ENCODE assay signal across 8 mouse cellular contexts in the genomic region with DNA sequence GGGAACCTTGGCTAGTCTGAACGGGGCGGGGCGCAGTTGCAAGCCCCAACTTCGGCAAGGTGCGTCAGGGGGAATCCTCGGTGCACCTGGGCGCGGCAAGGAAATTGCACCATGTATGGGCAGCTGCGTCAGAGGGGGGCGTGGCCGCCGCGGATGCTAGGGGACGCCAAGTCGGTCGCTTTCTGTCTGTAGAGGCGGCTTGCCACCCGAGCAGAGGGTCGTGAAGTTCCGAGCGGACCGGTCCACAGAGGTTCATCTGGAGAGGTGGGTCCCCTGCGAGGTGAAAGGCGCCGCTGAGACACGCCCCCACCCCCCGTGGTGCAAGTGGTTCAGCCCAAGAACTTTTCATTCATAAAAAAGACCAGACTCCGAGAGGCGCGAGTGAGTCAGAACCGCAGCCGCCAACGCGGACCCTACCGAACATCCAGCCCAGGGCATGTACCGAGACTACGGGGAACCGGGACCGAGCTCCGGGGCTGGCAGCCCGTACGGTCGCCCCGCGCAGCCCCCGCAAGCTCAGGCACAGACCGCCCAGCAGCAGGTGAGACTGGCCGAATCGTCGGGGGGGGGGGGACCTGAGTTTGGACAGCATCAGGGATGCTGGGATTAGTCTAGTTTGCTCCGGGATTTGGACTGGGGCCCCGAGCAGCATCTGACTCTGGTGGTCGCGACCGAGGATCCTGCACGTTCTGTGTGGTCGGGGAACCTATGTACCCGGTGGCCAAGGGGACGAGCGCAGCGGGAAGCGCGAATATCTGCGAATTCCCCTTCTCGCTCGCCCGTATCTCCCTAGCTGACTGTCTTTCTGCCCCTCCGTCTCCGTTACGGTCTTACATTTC. TPM values are rescaled to one million over a fixed set of nuclear protein-coding genes. Genes with fewer than 3 reads are reported as not detected.
A peak's percentile ranks its signal among the peaks of the same experiment; 100 is the strongest.
DNase-seq lines count a peak whose midpoint lies in the region; ATAC-seq lines count a peak whose summit lies in the region.

A gene (plus strand): TSS at position 33 of the 839 bp plus-strand sequence.

- H3K27ac ChIP-seq in forebrain, embryonic 15.5 days (replicated peaks) = no peak within 1 kb of the TSS
- H3K27ac ChIP-seq in hindbrain, embryonic 15.5 days (replicated peaks) = no peak within 1 kb of the TSS
- H3K27ac ChIP-seq in limb, embryonic 13.5 days = no peak within 1 kb of the TSS
- H3K27ac ChIP-seq in midbrain, embryonic 13.5 days = no peak within 1 kb of the TSS

- peak; percentile 66 to 78 for DNase-seq in adrenal gland, adult 18-20 months (ENCODE audit: low spot score in 2 of 2)
- DNase-seq in adrenal gland, postnatal 4 days (ENCODE audit: low spot score in 2 of 2) = no peak
- DNase-seq in cerebellum, adult 11 months = peak; percentile 57
- peak; percentile 71 to 78 for DNase-seq in spleen, postnatal 36 days (ENCODE audit: low spot score in 2 of 2)

- H3K4me1 ChIP-seq in forebrain, embryonic 15.5 days = peaks cover 18% of the 10 kb centered on the region
- peaks cover 20% of the 10 kb centered on the region for H3K4me1 ChIP-seq in hindbrain, embryonic 15.5 days (replicated peaks)
- H3K4me1 ChIP-seq in limb, embryonic 13.5 days = peaks cover 21% of the 10 kb centered on the region
- peaks cover 18% of the 10 kb centered on the region for H3K4me1 ChIP-seq in midbrain, embryonic 13.5 days (replicated peaks)

- ATAC-seq in forebrain, embryonic 15.5 days (replicated peaks) = peak; percentile 73
- ATAC-seq in hindbrain, embryonic 15.5 days (ENCODE audit: low FRiP score, low read depth) = peak; percentile 78; the same call in 1 of the 2 replicates
- peak; percentile 79; the same call in 1 of the 2 replicates for ATAC-seq in limb, embryonic 13.5 days (ENCODE audit: low FRiP score, low read depth)
- ATAC-seq in midbrain, embryonic 13.5 days = peak; percentile 72

- peak within 1 kb of the TSS; percentile 52 for H3K4me3 ChIP-seq in forebrain, embryonic 15.5 days
- H3K4me3 ChIP-seq in hindbrain, embryonic 15.5 days = peak within 1 kb of the TSS; percentile 63
- H3K4me3 ChIP-seq in limb, embryonic 13.5 days = peak within 1 kb of the TSS; percentile 58
- peak within 1 kb of the TSS; percentile 43 for H3K4me3 ChIP-seq in midbrain, embryonic 13.5 days (replicated peaks)

- H3K4me2 ChIP-seq in forebrain, embryonic 15.5 days (replicated peaks) = peak within 1 kb of the TSS; percentile 96
- peak within 1 kb of the TSS; percentile 95 for H3K4me2 ChIP-seq in hindbrain, embryonic 15.5 days
- H3K4me2 ChIP-seq in limb, embryonic 13.5 days (replicated peaks) = peak within 1 kb of the TSS; percentile 95
- peak within 1 kb of the TSS; percentile 84 for H3K4me2 ChIP-seq in midbrain, embryonic 13.5 days (replicated peaks)

- WGBS in forebrain, embryonic 15.5 days = 2% methylated on average over 69 of the region's 70 CpGs
- WGBS in hindbrain, embryonic 15.5 days = under 1% methylated on average over 70 of the region's 70 CpGs
- WGBS in limb, embryonic 13.5 days = under 1% methylated on average over 70 of the region's 70 CpGs
- under 1% methylated on average over 70 of the region's 70 CpGs for WGBS in midbrain, embryonic 13.5 days

- peaks cover 54% of the 10 kb centered on the region for H3K27me3 ChIP-seq in forebrain, embryonic 15.5 days
- H3K27me3 ChIP-seq in hindbrain, embryonic 15.5 days = peaks cover 66% of the 10 kb centered on the region
- peaks cover 62% of the 10 kb centered on the region for H3K27me3 ChIP-seq in limb, embryonic 13.5 days
- peaks cover 76% of the 10 kb centered on the region for H3K27me3 ChIP-seq in midbrain, embryonic 13.5 days

- H3K9me3 ChIP-seq in forebrain, embryonic 15.5 days = no peaks in the 10 kb centered on the region
- no peaks in the 10 kb centered on the region for H3K9me3 ChIP-seq in hindbrain, embryonic 15.5 days
- peaks cover 8% of the 10 kb centered on the region; the same call in 1 of the 2 replicates for H3K9me3 ChIP-seq in limb, embryonic 13.5 days
- H3K9me3 ChIP-seq in midbrain, embryonic 13.5 days = no peaks in the 10 kb centered on the region

- H3K36me3 ChIP-seq in forebrain, embryonic 15.5 days = no peaks in the 10 kb centered on the region
- no peaks in the 10 kb centered on the region for H3K36me3 ChIP-seq in hindbrain, embryonic 15.5 days
- H3K36me3 ChIP-seq in limb, embryonic 13.5 days = no peaks in the 10 kb centered on the region
- no peaks in the 10 kb centered on the region for H3K36me3 ChIP-seq in midbrain, embryonic 13.5 days

- peak within 1 kb of the TSS; percentile 38 for H3K9ac ChIP-seq in forebrain, embryonic 15.5 days (replicated peaks)
- peak within 1 kb of the TSS; percentile 42 for H3K9ac ChIP-seq in hindbrain, embryonic 15.5 days
- H3K9ac ChIP-seq in limb, embryonic 13.5 days = peak within 1 kb of the TSS; percentile 61
- peak within 1 kb of the TSS; percentile 51 for H3K9ac ChIP-seq in midbrain, embryonic 13.5 days (replicated peaks)

RNA-seq across cellular contexts. Expression of the gene that starts here (rescaled TPM):
- total RNA-seq in adrenal gland, adult 18-20 months (2021) = 1 to 10 TPM; 1.1 to 4.9 TPM
- under 1 TPM in 1 of 2 experiments, not detected in 1; 0.20 TPM for total RNA-seq in adrenal gland, postnatal 4 days (2021)
- polyA plus RNA-seq in forebrain, embryonic 15.5 days (2015; fragmentation: Nextera tagmentation; extraction: Ambion mirVana) = not detected in 2 replicates
- polyA plus RNA-seq in hindbrain, embryonic 15.5 days (2015; fragmentation: Nextera tagmentation; extraction: Ambion mirVana) = not detected in 2 replicates
- not detected in 2 replicates for polyA plus RNA-seq in limb, embryonic 13.5 days (2015; fragmentation: Nextera tagmentation; extraction: Ambion mirVana)
- not detected in 2 replicates for polyA plus RNA-seq in midbrain, embryonic 13.5 days (2015; fragmentation: Nextera tagmentation; extraction: Ambion mirVana)

Comparison
In these comparisons a context has a peak if more than half of its experiments do, and no peak if none do; other contexts are left out.
1. DNase-seq: peak in adrenal gland, adult 18-20 months (2 of 2), cerebellum, adult 11 months (single experiment) and spleen, postnatal 36 days (2 of 2); none in adrenal gland, postnatal 4 days (0 of 2).
2. Peak in ATAC-seq, H3K4me3 ChIP-seq, H3K9ac ChIP-seq and H3K4me2 ChIP-seq in forebrain, embryonic 15.5 days; RNA of the gene not detected or under 1 TPM.
3. Peak in ATAC-seq, H3K4me3 ChIP-seq, H3K9ac ChIP-seq and H3K4me2 ChIP-seq in hindbrain, embryonic 15.5 days; RNA of the gene not detected or under 1 TPM.
4. Peak in ATAC-seq, H3K4me3 ChIP-seq, H3K9ac ChIP-seq and H3K4me2 ChIP-seq in limb, embryonic 13.5 days; RNA of the gene not detected or under 1 TPM.
5. Peak in ATAC-seq, H3K4me3 ChIP-seq, H3K9ac ChIP-seq and H3K4me2 ChIP-seq in midbrain, embryonic 13.5 days; RNA of the gene not detected or under 1 TPM.
6. Peak in every context shown above with its lines, with median percentiles within 50 percentile points of each other: ATAC-seq, H3K4me2 ChIP-seq, H3K4me3 ChIP-seq and H3K9ac ChIP-seq.